Mouse (Mus musculus) heart, adult 2 months (tissue): ENCODE data around the gene Gm21987. TPM values are rescaled to one million over a fixed set of nuclear protein-coding genes. Genes with fewer than 3 reads are reported as not detected.
A peak's percentile ranks its signal among the peaks of the same experiment; 100 is the strongest.

Experiments
- DNase-seq, 2 experiments: peaks; one replicate each; pipeline ENCODE4 v3.0.0; 2021
- H3K27ac ChIP-seq: fragments of 200-600 bp; 2 replicates; pipeline ENCODE4 v1.8.1; 2022
- H3K27me3 ChIP-seq: fragments of 200-500 bp; 2 replicates; pipeline ENCODE4 v1.6.1; 2012; ENCODE audit warnings: mild to moderate bottlenecking, low read length, inconsistent platforms, mixed read lengths; ENCODE audit not compliant: control insufficient read depth, insufficient read depth
- H3K36me3 ChIP-seq: fragments of 200-500 bp; 2 replicates; pipeline ENCODE4 v1.6.1; 2012; ENCODE audit warnings: low read length, inconsistent platforms; ENCODE audit not compliant: control insufficient read depth, insufficient read depth
- H3K4me1 ChIP-seq: fragments of 200-500 bp; 2 replicates; pipeline ENCODE4 v1.6.1; 2011; ENCODE audit warnings: low read length; ENCODE audit not compliant: control insufficient read depth, insufficient read depth
- H3K4me3 ChIP-seq: fragments of 200-600 bp; 2 replicates; pipeline ENCODE4 v1.8.1; 2022
- H3K79me2 ChIP-seq: fragments of 200-500 bp; replicated peaks from 2 replicates; pipeline ENCODE4 v1.6.1; 2012; ENCODE audit warnings: mild to moderate bottlenecking, inconsistent platforms, low read length, moderate library complexity, mixed read lengths; ENCODE audit not compliant: control insufficient read depth, insufficient read depth
- H3K9ac ChIP-seq: fragments of 200-500 bp; 2 replicates; pipeline ENCODE4 v1.6.1; 2012; ENCODE audit warnings: low read depth, mild to moderate bottlenecking, control low read depth, inconsistent platforms, low read length, mixed read lengths
- CTCF ChIP-seq: fragments of 200-600 bp; IDR thresholded peaks from 2 replicates; pipeline ENCODE4 v1.8.1; 2022; ENCODE audit warnings: antibody characterized with exemption, mild to moderate bottlenecking, moderate library complexity
- EP300 ChIP-seq: fragments of 200-500 bp; IDR thresholded peaks from 2 replicates; pipeline ENCODE4 v1.6.1; 2011; ENCODE audit warnings: low read depth, low read length, control low read depth; ENCODE audit not compliant: insufficient read depth
- POLR2A ChIP-seq: fragments of 200-500 bp; IDR thresholded peaks from 2 replicates; pipeline ENCODE4 v1.6.1; 2011; ENCODE audit warnings: mild to moderate bottlenecking, low read depth, low read length, control low read depth; ENCODE audit not compliant: insufficient read depth
- WGBS: fragments of 180-500 bp; shearing (Covaris S2); methylation state at CpG from one replicate; pipeline ENCODE4 v1.1.7; 2018; 5-methylcytosine and 5-hydroxymethylcytosine counted together
- intact Hi-C: fragments of 180-260 bp; cut with DNase I; formaldehyde crosslinking; loops from one replicate; pipeline ENCODE4 v1.15.1; 2025
- polyA plus RNA-seq: library from polyadenylated mRNA; depleted of rRNA; stranded (reverse); fragments of >200 nt; gene quantifications from 2 replicates; pipeline ENCODE4 v1.2.3, GENCODE M21; 2012
- total RNA-seq, 2 experiments: library from RNA; stranded (reverse); gene quantifications; 2 replicates each; pipeline ENCODE4 v1.2.3; 2021

Gm21987 gene
- total and polyA plus RNA-seq, 3 experiments: not detected

GRCm38 (mm10) chr16:38359241-38359640 lies 12.4 kb downstream of the Gm21987 start:
- 73% methylated on average over 2 of the region's 2 CpGs for WGBS
- Histone ChIP-seq H3K36me3 (peaks cover 4% of the 10 kb centered on the region; the same call in 1 of the 2 replicates), H3K27me3 (no peaks in the 10 kb centered on the region), H3K79me2 (no peaks in the 10 kb centered on the region), H3K4me3 (no peak overlapping the region), H3K4me1 (peaks cover 6% of the 10 kb centered on the region), H3K27ac (no peak overlapping the region), H3K9ac (no peak overlapping the region)
- DNase-seq: no peak
- intact Hi-C loops: no loop called here
- TF ChIP-seq CTCF (no peak), EP300 (no peak), POLR2A (no peak)

DNA sequence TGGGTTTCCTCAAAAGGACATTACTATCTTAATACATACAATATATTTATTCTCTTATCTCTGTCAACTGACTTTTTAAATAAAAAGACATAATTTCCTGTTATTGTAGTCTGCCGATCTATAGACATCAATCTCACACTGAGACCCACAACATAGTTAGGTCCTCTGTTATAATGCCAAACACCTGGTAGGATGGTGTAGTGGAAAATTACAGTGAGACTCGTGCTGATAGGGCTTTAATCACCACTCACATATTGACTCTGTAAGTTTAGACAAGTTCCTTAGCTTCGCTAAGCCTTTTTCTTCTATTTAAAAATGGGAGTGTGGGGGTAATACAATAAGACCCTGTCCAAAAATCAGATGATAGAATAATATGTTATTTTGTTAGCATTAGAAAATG lies 13.0 kb downstream of the Gm21987 start:
- intact Hi-C loops: no loop called here

DNA sequence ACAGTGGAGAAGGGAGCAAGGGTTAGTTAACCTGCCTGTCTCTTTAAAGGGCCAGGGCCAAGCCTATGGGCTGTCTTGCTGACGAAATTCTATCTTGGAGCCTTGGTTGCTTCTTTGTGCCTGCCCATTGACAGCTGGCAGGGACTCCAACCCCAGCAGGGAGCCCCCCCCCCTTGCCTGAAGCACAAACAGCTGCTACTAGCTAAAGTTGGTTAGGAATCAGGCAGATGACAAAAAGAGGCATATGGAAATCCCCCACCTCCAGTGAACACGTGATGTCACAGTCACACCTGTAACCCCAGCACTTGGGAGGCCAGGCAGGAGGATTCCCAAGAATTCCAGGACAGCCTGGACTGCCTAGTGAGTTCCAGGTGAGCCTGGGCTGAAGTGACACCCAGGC lies 13.5 kb downstream of the Gm21987 start:
- Histone ChIP-seq H3K27ac (peak overlapping the region; percentile 82), H3K4me1 (peaks cover 6% of the 10 kb centered on the region), H3K27me3 (no peaks in the 10 kb centered on the region), H3K4me3 (no peak overlapping the region), H3K36me3 (peaks cover 4% of the 10 kb centered on the region; the same call in 1 of the 2 replicates), H3K9ac (no peak overlapping the region), H3K79me2 (no peaks in the 10 kb centered on the region)
- WGBS: 45% methylated on average over 2 of the region's 2 CpGs
- DNase-seq: peak in 1 of 2 experiments; percentile 31
- TF ChIP-seq POLR2A (no peak), CTCF (no peak), EP300 (no peak)
- intact Hi-C loops: no loop called here

More for the DNA sequence above, 13.0 kb downstream of the Gm21987 start:
- TF ChIP-seq POLR2A: no peak
- TF ChIP-seq CTCF: no peak
- TF ChIP-seq EP300: no peak
- Histone ChIP-seq H3K79me2 (no peaks in the 10 kb centered on the region), H3K9ac (no peak overlapping the region), H3K27me3 (no peaks in the 10 kb centered on the region), H3K36me3 (peaks cover 4% of the 10 kb centered on the region; the same call in 1 of the 2 replicates), H3K27ac (peak overlapping the region; percentile 82), H3K4me1 (peaks cover 6% of the 10 kb centered on the region), H3K4me3 (no peak overlapping the region)
- WGBS: 44% methylated on average over 3 of the region's 3 CpGs
- DNase-seq: no peak

DNA sequence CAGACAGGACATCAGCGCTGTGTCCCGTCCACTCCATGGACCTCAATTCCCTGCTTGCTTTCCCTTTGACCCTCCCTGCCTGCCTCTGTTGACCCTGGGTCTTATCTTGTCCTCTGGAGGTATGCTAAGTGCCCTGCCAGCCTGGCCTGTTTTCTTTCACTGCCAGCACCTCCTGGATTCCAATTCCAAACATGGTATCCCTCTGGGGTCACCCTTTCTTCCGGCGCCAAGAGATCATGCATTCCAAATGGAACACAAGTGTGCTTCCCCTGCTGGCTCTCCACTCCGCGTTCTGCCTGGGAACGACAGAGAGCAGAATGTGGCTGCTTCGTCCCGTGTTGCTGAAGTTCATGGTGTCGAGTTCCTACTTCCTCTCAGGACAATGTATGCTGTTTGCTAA lies 15.1 kb downstream of the Gm21987 start, which contains the start of gene Popdc2:
Gene Popdc2, plus strand, starts transcription at position 277 of the 400 bp plus-strand sequence.
- TF ChIP-seq CTCF (no peak), POLR2A (peak; percentile 95), EP300 (peak; percentile 100)
- Histone ChIP-seq H3K79me2 (no peaks in the 10 kb centered on the region), H3K4me3 (peak within 1 kb of the TSS; percentile 56), H3K27me3 (no peaks in the 10 kb centered on the region), H3K27ac (peak within 1 kb of the TSS; percentile 89), H3K36me3 (no peaks in the 10 kb centered on the region), H3K9ac (peak within 1 kb of the TSS; percentile 77), H3K4me1 (peaks cover 4% of the 10 kb centered on the region)
- DNase-seq: peak; percentile 69 to 86
- intact Hi-C loops: loop anchor here (1.0 kb wide), 1 partner anchor 12 kb away; no protein-coding TSS in a partner anchor
- WGBS: 16% methylated on average over 10 of the region's 10 CpGs

DNA sequence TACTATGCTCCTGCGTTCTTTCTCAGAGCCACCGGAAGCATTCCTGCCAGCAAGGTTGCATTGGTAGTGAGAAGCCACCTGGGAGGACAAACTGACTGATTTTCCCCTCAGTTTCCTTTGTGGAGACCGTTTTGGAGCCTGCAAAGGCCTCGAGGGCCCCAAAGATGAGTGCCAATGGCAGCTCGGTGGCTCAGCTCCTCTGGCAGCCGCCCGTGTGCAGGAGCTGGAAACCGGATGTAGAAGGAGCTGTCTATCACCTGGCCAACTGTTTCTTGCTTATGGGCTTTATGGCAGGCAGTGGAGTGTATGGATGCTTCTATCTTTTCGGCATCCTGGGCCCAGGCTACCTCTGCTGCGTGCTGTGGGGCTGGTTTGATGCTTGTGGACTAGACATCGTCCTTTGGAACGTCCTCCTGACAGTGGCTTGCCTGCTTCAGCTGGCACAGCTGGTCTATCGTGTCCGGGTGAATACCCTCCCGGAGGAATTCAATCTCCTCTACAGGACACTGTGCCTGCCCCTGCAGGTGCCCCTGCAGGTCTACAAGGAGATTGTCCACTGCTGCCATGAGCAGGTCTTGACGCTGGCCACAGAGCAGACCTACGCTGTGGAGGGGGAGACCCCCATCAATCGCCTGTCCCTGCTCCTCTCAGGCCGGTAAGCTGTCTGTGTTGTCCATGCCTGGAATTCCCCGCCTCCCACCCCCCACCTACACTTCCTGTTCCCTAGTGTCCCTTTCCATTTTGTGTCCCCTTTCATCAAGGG lies 15.8 kb downstream of the Gm21987 start:
- 32% methylated on average over 20 of the region's 20 CpGs for whole genome bisulfite sequencing
- peak overlapping the region; percentile 56 for H3K4me3 ChIP-seq
- H3K79me2 ChIP-seq: no peaks in the 10 kb centered on the region
- TF ChIP-seq POLR2A (0 out of 2 replicates have a peak, but pooled peaks have one; percentile 19), EP300 (no peak)
- H3K9ac ChIP-seq: peak overlapping the region; percentile 77
- intact Hi-C loops: loop anchor here (1.0 kb wide), 1 partner anchor 12 kb away; no protein-coding TSS in a partner anchor
- H3K36me3 ChIP-seq: no peaks in the 10 kb centered on the region
- H3K27ac ChIP-seq: peak overlapping the region; percentile 89
- peak in 1 of 2 experiments; percentile 41 for DNase-seq
- peaks cover 3% of the 10 kb centered on the region for H3K4me1 ChIP-seq
- no peaks in the 10 kb centered on the region for H3K27me3 ChIP-seq

GRCm38 (mm10) chr16:38363256-38363595 lies 16.4 kb downstream of the Gm21987 start:
- peaks cover 3% of the 10 kb centered on the region for H3K4me1 ChIP-seq
- H3K27ac ChIP-seq: peak overlapping the region; percentile 89
- TF ChIP-seq EP300 (no peak), POLR2A (0 out of 2 replicates have a peak, but pooled peaks have one; percentile 5)
- no peaks in the 10 kb centered on the region for H3K79me2 ChIP-seq
- H3K9ac ChIP-seq: peak overlapping the region; percentile 77
- peak overlapping the region; percentile 56 for H3K4me3 ChIP-seq
- H3K36me3 ChIP-seq: no peaks in the 10 kb centered on the region
- intact Hi-C loops: no loop called here
- 13% methylated on average over 3 of the region's 3 CpGs for WGBS
- no peaks in the 10 kb centered on the region for H3K27me3 ChIP-seq
- no peak for DNase-seq
